Mouse (Mus musculus) T-cell, adult 66 days (primary cell): Measurements from ENCODE around the gene Tbc1d15. TPM values are rescaled to one million over a fixed set of nuclear protein-coding genes. Genes with fewer than 3 reads are reported as not detected.

ENCODE experiments used
- total RNA-seq, 2 experiments: library from RNA; stranded (reverse); gene quantifications; 3 replicates in 1 of 2; 4 replicates in 1 of 2; pipeline ENCODE4 v1.2.4; 2023

Tbc1d15 gene
- total RNA-seq = 100 to 1,000 TPM in 1 of 2 experiments, 10 to 100 TPM in 1; 87.5 to 121 TPM

DNA sequence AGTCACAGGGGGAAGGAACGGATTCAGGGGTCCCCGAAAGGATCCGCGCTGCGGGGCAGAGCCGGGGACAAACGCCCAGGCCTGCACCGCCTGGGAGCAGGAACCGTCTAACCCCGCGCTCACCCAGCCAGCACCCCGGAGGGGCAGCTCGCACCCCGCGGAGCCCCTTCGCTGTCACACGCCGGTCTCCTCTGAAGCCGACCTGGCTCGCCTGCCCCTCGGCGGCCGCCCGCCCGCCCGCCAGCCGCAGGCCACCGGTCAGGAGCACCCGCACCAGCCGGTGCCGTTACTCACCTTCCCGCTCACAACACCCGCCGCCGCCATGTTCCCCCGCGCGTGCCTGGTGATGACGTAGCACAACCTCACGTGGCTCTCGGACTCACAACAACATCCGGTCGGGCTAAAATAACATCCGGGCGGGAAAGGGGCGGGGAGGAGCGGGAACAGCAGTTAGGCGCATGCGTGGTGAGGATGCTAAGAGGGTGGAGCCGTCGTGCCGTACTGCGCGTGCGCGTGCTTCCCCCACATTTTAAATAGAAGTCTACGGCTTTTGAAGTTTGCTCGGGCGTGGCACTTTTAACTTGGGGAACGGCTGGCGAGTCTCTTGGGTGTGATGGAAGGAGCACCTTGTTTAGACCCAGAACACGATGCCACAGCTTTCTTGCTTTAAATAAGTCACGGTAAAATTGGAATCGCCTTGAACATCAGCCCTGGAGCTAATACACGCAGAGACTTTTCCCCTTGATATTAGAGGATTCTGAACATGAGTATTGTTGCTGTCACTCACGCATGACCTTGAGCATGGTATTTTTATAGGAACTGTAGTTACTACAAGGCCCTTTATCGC, at the start of gene Tbc1d15:
Tbc1d15 (minus strand) TSS at position 380 of the 847 bp plus-strand sequence.

DNA sequence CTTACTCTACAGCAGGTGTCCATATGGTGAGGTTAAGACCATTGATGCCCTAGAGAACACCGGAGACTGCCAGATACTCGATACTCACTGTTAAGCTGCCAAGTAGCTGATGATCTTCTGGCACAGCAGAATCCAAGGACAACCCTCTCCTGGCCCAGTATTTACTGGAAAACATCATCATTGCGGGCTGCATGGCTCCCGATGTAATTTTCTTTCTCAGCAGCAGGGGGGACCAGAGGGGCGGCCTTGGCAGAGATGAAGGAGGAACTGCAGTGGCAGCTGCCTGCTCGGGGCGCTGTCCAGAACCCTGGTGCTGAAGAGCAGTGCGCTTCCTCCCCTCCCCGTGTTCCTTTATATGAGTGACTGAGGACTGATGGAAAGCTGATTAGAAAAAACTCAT, 66.6 kb downstream of the Tbc1d15 start, which contains the start of gene Tph2:
Tph2 (minus strand) TSS at position 326 of the 400 bp plus-strand sequence.

Other genes with a start within 250 kb of the Tbc1d15 start
- gene Tph2, start 66.4 kb downstream of the Tbc1d15 start, total RNA-seq = not detected
- 10 to 100 TPM; 61.5 to 64.3 TPM for gene Rab21, start 64.1 kb upstream of the Tbc1d15 start, total RNA-seq
- 10 to 100 TPM; 33.1 to 35.5 TPM for gene Tmem19, start 111.0 kb upstream of the Tbc1d15 start, total RNA-seq
- gene Thap2, start 133.0 kb upstream of the Tbc1d15 start, total RNA-seq = 10 to 100 TPM in 1 of 2 experiments, 1 to 10 TPM in 1; 8.7 to 12.6 TPM
- gene Zfc3h1, start 133.5 kb upstream of the Tbc1d15 start, total RNA-seq = 10 to 100 TPM; 81.7 to 88.9 TPM